Comparison of ENCODE assay signal across 18 mouse cellular contexts in the genomic region with DNA sequence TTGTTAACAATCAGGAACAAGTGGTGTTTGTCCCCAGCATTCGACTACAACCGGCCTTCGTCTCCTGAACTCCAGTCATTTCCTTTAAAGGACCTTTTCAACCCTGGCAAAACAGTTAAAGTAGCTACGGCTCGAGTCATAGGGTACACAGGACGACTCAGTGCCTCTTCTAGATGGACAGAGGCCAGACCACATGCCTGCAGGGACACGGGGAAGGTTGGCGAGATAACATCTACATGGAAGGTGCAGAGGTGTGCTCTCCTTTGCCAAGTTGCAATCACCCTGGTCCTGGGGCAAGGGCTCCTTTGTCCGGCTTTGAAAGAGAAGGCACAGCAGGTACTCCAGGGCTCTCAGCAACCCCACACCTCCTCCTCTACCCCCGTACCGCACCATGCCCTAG.
DNase-seq lines count a peak whose midpoint lies in the region; ATAC-seq and TF ChIP-seq lines count a peak whose summit lies in the region.
"Had no signal": no experiment of that assay in that cellular context is flagged by ENCODE, and none has a peak within 500 bp of the region (broad histone marks: within the 10 kb centered on the region; RNA-seq: fewer than 3 reads in every experiment).

No protein-coding gene starts in this region.

- TF ChIP-seq POLR2A in lung, adult 2 months (IDR thresholded peaks at IDR 0.05; ENCODE audit: borderline replicate concordance, extremely low read depth, low read depth, low read length) = no peak
- TF ChIP-seq POLR2A in embryonic fibroblast, embryonic 13.5 days (IDR thresholded peaks at IDR 0.05; ENCODE audit: low read depth, low read length) = no peak

- H3K4me1 ChIP-seq in heart, embryonic 11.5 days (ENCODE audit: control insufficient read depth, insufficient read depth, low read length) = 0 out of 2 replicates have a peak, but pooled peaks cover 3% of the 10 kb centered on the region
- peaks cover 24% of the 10 kb centered on the region for H3K4me1 ChIP-seq in lung, embryonic 16.5 days (replicated peaks; ENCODE audit: control insufficient read depth, insufficient read depth, low read length)
- H3K4me1 ChIP-seq in lung, adult 2 months (ENCODE audit: control insufficient read depth, insufficient read depth, low read length) = no peaks in the 10 kb centered on the region; the same call in 1 of the 2 replicates
- peaks cover 6% of the 10 kb centered on the region; the same call in 1 of the 2 replicates for H3K4me1 ChIP-seq in embryonic fibroblast, embryonic 13.5 days (ENCODE audit: control insufficient read depth, insufficient read depth, low read length)
- H3K4me1 ChIP-seq in limb, embryonic 10.5 days = peaks cover 23% of the 10 kb centered on the region
- H3K4me1 ChIP-seq: limb, embryonic 15.5 days had no signal

- 0 out of 2 replicates have a peak, but pooled peaks have one; percentile 22 for ATAC-seq in heart, embryonic 11.5 days (replicated peaks; ENCODE audit: insufficient number of reproducible peaks, low FRiP score, low TSS enrichment)
- 0 out of 2 replicates have a peak, but pooled peaks have one; percentile 23 for ATAC-seq in lung, embryonic 16.5 days (ENCODE audit: low read depth)

- WGBS in heart, embryonic 11.5 days (ENCODE audit: insufficient replicate concordance) = 53% methylated on average over 11 of the region's 11 CpGs
- WGBS in lung, embryonic 16.5 days = 50% methylated on average over 11 of the region's 11 CpGs
- WGBS in lung, adult 2 months = 60% methylated on average over 11 of the region's 11 CpGs
- 64% methylated on average over 11 of the region's 11 CpGs for WGBS in limb, embryonic 10.5 days

- no peak overlapping the region for H3K27ac ChIP-seq in heart, embryonic 11.5 days (ENCODE audit: low read depth, low read length)
- H3K27ac ChIP-seq in lung, embryonic 16.5 days (ENCODE audit: low read length) = peak overlapping the region; percentile 20; the same call in 1 of the 2 replicates
- peak overlapping the region; percentile 91; the same call in 1 of the 2 replicates for H3K27ac ChIP-seq in embryonic fibroblast, embryonic 13.5 days (ENCODE audit: insufficient read depth, low read length)
- H3K27ac ChIP-seq in limb, embryonic 10.5 days = no peak overlapping the region
- H3K27ac ChIP-seq: embryonic facial prominence, embryonic 13.5 days; layer of hippocampus, adult 2 months; limb, embryonic 15.5 days; liver, embryonic 15.5 days; neural tube, embryonic 13.5 days had no signal

- no peaks in the 10 kb centered on the region for H3K36me3 ChIP-seq in heart, embryonic 11.5 days (ENCODE audit: control insufficient read depth, insufficient read depth, low read length)
- H3K36me3 ChIP-seq in lung, embryonic 16.5 days (ENCODE audit: control insufficient read depth, insufficient read depth, low read length) = no peaks in the 10 kb centered on the region
- H3K36me3 ChIP-seq in limb, embryonic 10.5 days = no peaks in the 10 kb centered on the region
- H3K36me3 ChIP-seq: embryonic facial prominence, embryonic 13.5 days; limb, embryonic 15.5 days; liver, embryonic 15.5 days; neural tube, embryonic 13.5 days had no signal

- no peak for DNase-seq in heart, postnatal 4 days
- DNase-seq in lung, adult 2 months = no peak
- peak; percentile 31 to 75 for DNase-seq in kidney, postnatal 25 days
- no peak for DNase-seq in limb, embryonic 10.5 days (ENCODE audit: low spot score)
- DNase-seq: adrenal gland, postnatal 25 days; cerebellum, adult 11 months; cerebellum, postnatal 10 days; lung, postnatal 4 days; thymus, postnatal 14 days had no signal

- no peak overlapping the region for H3K9ac ChIP-seq in heart, embryonic 11.5 days (ENCODE audit: low read depth, low read length)
- H3K9ac ChIP-seq in lung, embryonic 16.5 days (ENCODE audit: low read length) = no peak overlapping the region
- H3K9ac ChIP-seq: embryonic facial prominence, embryonic 13.5 days; limb, embryonic 15.5 days; liver, embryonic 15.5 days; neural tube, embryonic 13.5 days had no signal

- no peak overlapping the region for H3K4me3 ChIP-seq in heart, embryonic 11.5 days (ENCODE audit: low read depth, low read length)
- no peak overlapping the region for H3K4me3 ChIP-seq in lung, embryonic 16.5 days (ENCODE audit: low read length)
- H3K4me3 ChIP-seq in lung, adult 2 months (replicated peaks; ENCODE audit: extremely low read depth, low read depth, low read length) = no peak overlapping the region
- no peak overlapping the region for H3K4me3 ChIP-seq in embryonic fibroblast, embryonic 13.5 days (ENCODE audit: insufficient read depth, low read length)
- no peak overlapping the region for H3K4me3 ChIP-seq in limb, embryonic 10.5 days
- H3K4me3 ChIP-seq: embryonic facial prominence, embryonic 13.5 days; layer of hippocampus, adult 2 months; limb, embryonic 15.5 days; liver, embryonic 15.5 days; neural tube, embryonic 13.5 days had no signal

- TF ChIP-seq CTCF in lung, adult 2 months (IDR thresholded peaks at IDR 0.05; ENCODE audit: insufficient read depth, low read length) = no peak
- no peak for TF ChIP-seq CTCF in embryonic fibroblast, embryonic 13.5 days (IDR thresholded peaks at IDR 0.05; ENCODE audit: borderline replicate concordance, insufficient read depth, low read length)

- H3K9me3 ChIP-seq in heart, embryonic 11.5 days (replicated peaks; ENCODE audit: control insufficient read depth, low read length) = no peaks in the 10 kb centered on the region
- no peaks in the 10 kb centered on the region for H3K9me3 ChIP-seq in lung, embryonic 16.5 days (ENCODE audit: control insufficient read depth, low read length)
- H3K9me3 ChIP-seq in limb, embryonic 10.5 days (replicated peaks) = no peaks in the 10 kb centered on the region
- H3K9me3 ChIP-seq: embryonic facial prominence, embryonic 13.5 days; limb, embryonic 15.5 days; liver, embryonic 15.5 days; neural tube, embryonic 13.5 days had no signal

- H3K27me3 ChIP-seq in heart, embryonic 11.5 days (ENCODE audit: control insufficient read depth, insufficient read depth, low read length) = no peaks in the 10 kb centered on the region
- no peaks in the 10 kb centered on the region for H3K27me3 ChIP-seq in lung, embryonic 16.5 days (ENCODE audit: control insufficient read depth, insufficient read depth, low read depth, low read length)
- H3K27me3 ChIP-seq in limb, embryonic 10.5 days (ENCODE audit: low read depth, poor library complexity, severe bottlenecking) = no peaks in the 10 kb centered on the region
- H3K27me3 ChIP-seq: CH12.LX; limb, embryonic 15.5 days; liver, embryonic 15.5 days; neural tube, embryonic 13.5 days had no signal

- no peak overlapping the region for H3K4me2 ChIP-seq in heart, embryonic 11.5 days
- no peak overlapping the region for H3K4me2 ChIP-seq in lung, embryonic 16.5 days (ENCODE audit: low read depth, low read length)
- H3K4me2 ChIP-seq: embryonic facial prominence, embryonic 13.5 days; limb, embryonic 15.5 days; liver, embryonic 15.5 days; neural tube, embryonic 13.5 days had no signal

Comparison
In these comparisons a context has a peak if more than half of its experiments do, and no peak if none do; other contexts are left out.
1. H3K27ac ChIP-seq: peak in lung, embryonic 16.5 days (single experiment) and embryonic fibroblast, embryonic 13.5 days (single experiment); none in heart, embryonic 11.5 days (single experiment) and limb, embryonic 10.5 days (single experiment).
2. DNase-seq: peak in kidney, postnatal 25 days (2 of 2); none in heart, postnatal 4 days (single experiment), lung, adult 2 months (single experiment) and limb, embryonic 10.5 days (single experiment).